Mouse (Mus musculus) MEL (cell line): ENCODE measurements at regions not wholly inside any gene's neighbourhood (a gene's known extent, or its start where the extent isn't known, plus 50 kb on each side); places are given as distances from the start of the nearest gene placed in this dataset.

Source experiments
- DNase-seq: peaks from one replicate; pipeline ENCODE4 v3.0.0; 2011; ENCODE audit warnings: low read depth, low spot score
- H3K27ac ChIP-seq: 2 replicates; pipeline ENCODE4 v1.5.1; 2012; ENCODE audit warnings: low read depth, mild to moderate bottlenecking, control low read depth, low read length, moderate library complexity; ENCODE audit not compliant: control insufficient read depth
- H3K27me3 ChIP-seq, 2 experiments: fragments of 150-350 bp in 1 of 2; sonication (generic) in 1 of 2; 2 replicates each; pipeline ENCODE4 v1.6.1; 2012; ENCODE audit warnings: low read length in 2 of 2, mild to moderate bottlenecking in 2 of 2, improper control_type of control experiment in 1 of 2, moderate library complexity in 1 of 2; ENCODE audit not compliant: insufficient read depth in 2 of 2, control insufficient read depth in 1 of 2
- H3K36me3 ChIP-seq, 2 experiments: 2 replicates each; pipeline ENCODE4 v1.6.1; 2012 to 2014; ENCODE audit warnings: low read length in 2 of 2, improper control_type of control experiment in 1 of 2, inconsistent platforms in 1 of 2, mild to moderate bottlenecking in 1 of 2; ENCODE audit not compliant: insufficient read depth in 2 of 2, control insufficient read depth in 1 of 2
- H3K4me1 ChIP-seq, 2 experiments: fragments of 150-350 bp in 1 of 2; sonication (generic) in 1 of 2; 2 replicates each; pipeline ENCODE4 v1.6.1; 2012; ENCODE audit warnings: low read length in 2 of 2, improper control_type of control experiment in 1 of 2, mild to moderate bottlenecking in 1 of 2; ENCODE audit not compliant: insufficient read depth in 2 of 2, control insufficient read depth in 1 of 2
- H3K4me3 ChIP-seq, 2 experiments: fragments of 150-350 bp in 1 of 2; sonication (generic) in 1 of 2; 2 replicates each; pipeline ENCODE4 v1.5.1; 2012; ENCODE audit warnings: low read depth in 2 of 2, low read length in 2 of 2, mild to moderate bottlenecking in 2 of 2, moderate library complexity in 2 of 2, control low read depth in 1 of 2, improper control_type of control experiment in 1 of 2; ENCODE audit not compliant: control insufficient read depth in 1 of 2, insufficient read depth in 1 of 2
- H3K79me2 ChIP-seq: 2 replicates; pipeline ENCODE4 v1.6.1; 2012; ENCODE audit warnings: mild to moderate bottlenecking, low read length, moderate library complexity; ENCODE audit not compliant: control insufficient read depth, poor library complexity, insufficient read depth
- H3K9ac ChIP-seq: 2 replicates; pipeline ENCODE4 v1.6.1; 2012; ENCODE audit warnings: low read depth, mild to moderate bottlenecking, control low read depth, low read length, moderate library complexity; ENCODE audit not compliant: control insufficient read depth, poor library complexity, severe bottlenecking
- H3K9me3 ChIP-seq: fragments of 150-350 bp; sonication (generic); replicated peaks from 2 replicates; pipeline ENCODE4 v1.6.1; 2012; ENCODE audit warnings: mild to moderate bottlenecking, low read length, improper control_type of control experiment, moderate library complexity; ENCODE audit not compliant: insufficient read depth
- BHLHE40 ChIP-seq: IDR thresholded peaks from 2 replicates; pipeline ENCODE4 v1.6.1; 2012; ENCODE audit warnings: low read depth, mild to moderate bottlenecking, inconsistent platforms, low read length, improper control_type of control experiment, borderline replicate concordance
- CHD1 ChIP-seq: IDR thresholded peaks from 2 replicates; pipeline ENCODE4 v1.6.1; 2012; ENCODE audit warnings: low read depth, mild to moderate bottlenecking, inconsistent platforms, low read length, improper control_type of control experiment
- CHD2 ChIP-seq: IDR thresholded peaks from 2 replicates; pipeline ENCODE4 v1.6.1; 2011; ENCODE audit warnings: low read length, improper control_type of control experiment
- CTCF ChIP-seq, 3 experiments: IDR thresholded peaks in 2 of 3; conservative IDR thresholded peaks in 1 of 3; 2 replicates each; pipeline ENCODE4 v1.5.1; 2011 to 2012; ENCODE audit warnings: low read length in 3 of 3, low read depth in 2 of 3, mild to moderate bottlenecking in 2 of 3, improper control_type of control experiment in 1 of 3, inconsistent platforms in 1 of 3, mixed read lengths in 1 of 3, moderate library complexity in 1 of 3; ENCODE audit not compliant: control insufficient read depth in 1 of 3, insufficient read depth in 1 of 3, poor library complexity in 1 of 3, severe bottlenecking in 1 of 3
- E2F4 ChIP-seq: IDR thresholded peaks from 2 replicates; pipeline ENCODE4 v1.6.1; 2011; ENCODE audit warnings: low read depth, low read length, improper control_type of control experiment, borderline replicate concordance
- ELF1 ChIP-seq: IDR thresholded peaks from 2 replicates; pipeline ENCODE4 v1.6.1; 2014; ENCODE audit warnings: low read depth, mild to moderate bottlenecking, inconsistent platforms, low read length, improper control_type of control experiment, moderate library complexity
- GATA1 ChIP-seq: IDR thresholded peaks from 2 replicates; pipeline ENCODE4 v1.6.1; 2011; ENCODE audit warnings: low read depth, low read length, improper control_type of control experiment
- JUND ChIP-seq: IDR thresholded peaks from 2 replicates; pipeline ENCODE4 v1.6.1; 2011; ENCODE audit warnings: low read depth, mild to moderate bottlenecking, improper control_type of control experiment, low read length
- MAZ ChIP-seq: IDR thresholded peaks from 2 replicates; pipeline ENCODE4 v1.6.1; 2012; ENCODE audit warnings: low read depth, mild to moderate bottlenecking, inconsistent platforms, low read length, improper control_type of control experiment
- NELFE ChIP-seq: IDR thresholded peaks from 2 replicates; pipeline ENCODE4 v1.6.1; 2011; ENCODE audit warnings: low read depth, low read length, improper control_type of control experiment
- NRF1 ChIP-seq: IDR thresholded peaks from 2 replicates; pipeline ENCODE4 v1.6.1; 2014; ENCODE audit warnings: low read depth, mild to moderate bottlenecking, inconsistent platforms, low read length, improper control_type of control experiment, moderate library complexity; ENCODE audit not compliant: poor library complexity, insufficient read depth, severe bottlenecking
- POLR2A ChIP-seq, 2 experiments: IDR thresholded peaks; 2 replicates each; pipeline ENCODE4 v1.6.1; 2011 to 2012; ENCODE audit warnings: low read length in 2 of 2, mild to moderate bottlenecking in 2 of 2, control low read depth in 1 of 2, improper control_type of control experiment in 1 of 2, low read depth in 1 of 2, moderate library complexity in 1 of 2; ENCODE audit not compliant: control insufficient read depth in 1 of 2, insufficient read depth in 1 of 2, poor library complexity in 1 of 2
- RCOR1 ChIP-seq: IDR thresholded peaks from 2 replicates; pipeline ENCODE4 v1.6.1; 2012; ENCODE audit warnings: low read depth, mild to moderate bottlenecking, inconsistent platforms, low read length, improper control_type of control experiment
- SIN3A ChIP-seq: IDR thresholded peaks from 2 replicates; pipeline ENCODE4 v1.6.1; 2012; ENCODE audit warnings: low read length, improper control_type of control experiment, inconsistent platforms
- TAL1 ChIP-seq: IDR thresholded peaks from 2 replicates; pipeline ENCODE4 v1.6.1; 2012; ENCODE audit warnings: mild to moderate bottlenecking, inconsistent platforms, low read length, moderate library complexity, mixed read lengths
- TBP ChIP-seq: IDR thresholded peaks from 2 replicates; pipeline ENCODE4 v1.8.0; 2011; ENCODE audit warnings: low read depth, low read length, improper control_type of control experiment
- TCF12 ChIP-seq: IDR thresholded peaks from 2 replicates; pipeline ENCODE4 v1.6.1; 2014; ENCODE audit warnings: low read depth, mild to moderate bottlenecking, inconsistent platforms, low read length, improper control_type of control experiment, moderate library complexity
- UBTF ChIP-seq: IDR thresholded peaks from 2 replicates; pipeline ENCODE4 v1.6.1; 2012; ENCODE audit warnings: low read depth, mild to moderate bottlenecking, inconsistent platforms, low read length, improper control_type of control experiment, moderate library complexity, borderline replicate concordance; ENCODE audit not compliant: insufficient read depth
- USF2 ChIP-seq, 2 experiments: IDR thresholded peaks; 2 replicates each; pipeline ENCODE4 v1.6.1; 2011 to 2012; ENCODE audit warnings: improper control_type of control experiment in 2 of 2, low read length in 2 of 2, borderline replicate concordance in 1 of 2, inconsistent platforms in 1 of 2, low read depth in 1 of 2, mild to moderate bottlenecking in 1 of 2; ENCODE audit not compliant: insufficient read depth in 1 of 2
- ZC3H11A ChIP-seq: IDR thresholded peaks from 2 replicates; pipeline ENCODE4 v1.6.1; 2012; ENCODE audit warnings: low read depth, mild to moderate bottlenecking, inconsistent platforms, low read length, improper control_type of control experiment
- ZKSCAN1 ChIP-seq: IDR thresholded peaks from 2 replicates; pipeline ENCODE4 v1.6.1; 2012; ENCODE audit warnings: low read depth, mild to moderate bottlenecking, inconsistent platforms, low read length, improper control_type of control experiment, moderate library complexity
- ZNF384 ChIP-seq: IDR thresholded peaks from 2 replicates; pipeline ENCODE4 v1.6.1; 2012; ENCODE audit warnings: low read depth, mild to moderate bottlenecking, inconsistent platforms, low read length, improper control_type of control experiment

DNA sequence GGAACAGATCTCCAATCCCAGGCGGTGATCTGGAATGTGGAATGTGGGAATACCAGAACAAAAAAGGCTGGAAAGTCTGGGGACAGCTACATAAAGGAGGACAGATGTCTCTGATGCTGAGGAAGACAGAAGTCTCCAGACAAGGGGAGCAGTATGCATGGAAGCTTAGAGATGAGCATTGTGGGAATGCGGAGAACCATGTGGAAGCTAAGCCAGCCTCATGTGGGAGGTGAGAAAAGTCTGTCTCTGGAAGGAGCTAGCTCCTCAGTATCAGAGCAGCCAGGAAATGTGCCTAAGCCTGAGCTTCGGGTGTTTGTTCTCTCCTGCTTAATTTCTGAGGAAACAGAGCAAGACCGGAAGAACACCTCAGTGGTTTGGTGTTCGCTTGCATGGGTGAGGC, 53.4 kb upstream of the Cdh5 start:
- TF ChIP-seq JUND (no peak), ELF1 (no peak), ZC3H11A (no peak), ZKSCAN1 (no peak), TCF12 (no peak), CHD1 (no peak)
- H3K4me1 ChIP-seq: no peaks in the 10 kb centered on the region
- H3K79me2 ChIP-seq: no peaks in the 10 kb centered on the region
- H3K9me3 ChIP-seq: no peaks in the 10 kb centered on the region
- H3K27ac ChIP-seq: no peak overlapping the region
- H3K36me3 ChIP-seq: no peaks in the 10 kb centered on the region
- H3K4me3 ChIP-seq: no peak overlapping the region
- H3K9ac ChIP-seq: no peak overlapping the region
- H3K27me3 ChIP-seq: no peaks in the 10 kb centered on the region
- DNase-seq: no peak

DNA sequence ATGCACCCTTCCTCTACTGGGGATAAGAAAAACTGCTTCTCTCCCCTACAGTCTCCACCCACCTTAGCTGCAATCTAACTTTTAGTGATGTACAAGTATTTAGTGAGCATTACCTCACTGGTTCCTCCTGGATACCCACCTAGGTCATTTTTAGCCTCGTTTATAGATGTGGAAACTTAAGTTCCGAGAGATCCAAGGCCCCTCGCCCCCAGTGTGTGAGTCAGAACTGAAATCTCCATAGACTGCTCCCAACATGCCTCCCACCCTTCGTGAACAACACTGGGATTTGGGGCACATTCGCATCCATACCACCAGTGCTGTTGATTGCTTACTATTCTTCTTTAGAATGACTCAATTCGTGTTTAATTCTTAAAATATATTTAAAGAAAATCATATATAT, 52.2 kb upstream of the Cdh5 start:
- no peak for TF ChIP-seq NELFE
- no peak for TF ChIP-seq TAL1
- no peak for TF ChIP-seq TCF12
- no peak for TF ChIP-seq E2F4
- TF ChIP-seq CHD2: no peak
- no peak for TF ChIP-seq SIN3A
- no peak for TF ChIP-seq ELF1
- TF ChIP-seq BHLHE40: no peak
- TF ChIP-seq CTCF (IDR thresholded peaks at IDR 0.05 in 2 of 3, conservative IDR thresholded peaks at IDR 0.05 in 1 of 3; ENCODE audit: control insufficient read depth in 1 of 3, insufficient read depth in 1 of 3, low read depth in 2 of 3, low read length in 3 of 3, poor library complexity in 1 of 3, severe bottlenecking in 1 of 3): no peak
- no peak for TF ChIP-seq UBTF
- TF ChIP-seq TBP: no peak
- no peak for TF ChIP-seq RCOR1
- TF ChIP-seq USF2 (IDR thresholded peaks at IDR 0.05; ENCODE audit: borderline replicate concordance in 1 of 2, insufficient read depth in 1 of 2, low read depth in 1 of 2, low read length in 2 of 2): no peak
- TF ChIP-seq MAZ: no peak
- no peak for TF ChIP-seq CHD1
- TF ChIP-seq ZNF384: no peak
- no peak for TF ChIP-seq POLR2A (IDR thresholded peaks at IDR 0.05; ENCODE audit: control insufficient read depth in 1 of 2, insufficient read depth in 1 of 2, low read depth in 1 of 2, low read length in 2 of 2, poor library complexity in 1 of 2)
- TF ChIP-seq NRF1: no peak
- TF ChIP-seq GATA1: no peak
- H3K27ac ChIP-seq: no peak overlapping the region
- no peak overlapping the region for H3K4me3 ChIP-seq
- H3K79me2 ChIP-seq: no peaks in the 10 kb centered on the region
- DNase-seq: no peak
- no peaks in the 10 kb centered on the region for H3K36me3 ChIP-seq
- H3K9me3 ChIP-seq: no peaks in the 10 kb centered on the region
- no peaks in the 10 kb centered on the region for H3K27me3 ChIP-seq
- H3K9ac ChIP-seq: no peak overlapping the region
- H3K4me1 ChIP-seq: no peaks in the 10 kb centered on the region
